Mouse (Mus musculus) kidney, embryonic 14.5 days (tissue): ENCODE data around the gene Ralgapa2. TPM values are rescaled to one million over a fixed set of nuclear protein-coding genes. Genes with fewer than 3 reads are reported as not detected.

ENCODE experiments used
- ATAC-seq: fragments of 200-750 bp; cut with Nextera tagmentation; 2 replicates; pipeline ENCODE4 v1.8.0; 2017; ENCODE audit warnings: moderate number of reproducible peaks, mild to moderate bottlenecking, moderate TSS enrichment, moderate library complexity; ENCODE audit not compliant: low FRiP score, low TSS enrichment
- H3K27ac ChIP-seq: fragments of 300-500 bp; sonication (generic); 2 replicates; pipeline ENCODE4 v1.5.1; 2014; ENCODE audit warnings: low read depth, mild to moderate bottlenecking, low read length, moderate library complexity, mixed read lengths
- H3K27me3 ChIP-seq: fragments of 300-500 bp; sonication (generic); 2 replicates; pipeline ENCODE4 v1.6.1; 2014; ENCODE audit warnings: mild to moderate bottlenecking, low read length; ENCODE audit not compliant: control insufficient read depth, insufficient read depth
- H3K36me3 ChIP-seq: fragments of 300-500 bp; sonication (generic); 2 replicates; pipeline ENCODE4 v1.6.1; 2014; ENCODE audit warnings: low read length, mixed read lengths; ENCODE audit not compliant: control insufficient read depth, insufficient read depth
- H3K4me1 ChIP-seq: fragments of 300-500 bp; sonication (generic); 2 replicates; pipeline ENCODE4 v1.6.1; 2014; ENCODE audit warnings: low read length, mixed read lengths; ENCODE audit not compliant: control insufficient read depth, insufficient read depth
- H3K4me2 ChIP-seq: fragments of 300-500 bp; sonication (generic); replicated peaks from 2 replicates; pipeline ENCODE4 v1.6.1; 2014; ENCODE audit warnings: low read depth, mild to moderate bottlenecking, low read length
- H3K4me3 ChIP-seq: fragments of 300-500 bp; sonication (generic); 2 replicates; pipeline ENCODE4 v1.5.1; 2014; ENCODE audit warnings: mild to moderate bottlenecking, low read length
- H3K9ac ChIP-seq: fragments of 300-500 bp; sonication (generic); 2 replicates; pipeline ENCODE4 v1.6.1; 2014; ENCODE audit warnings: low read depth, mild to moderate bottlenecking, low read length, moderate library complexity
- H3K9me3 ChIP-seq: fragments of 300-500 bp; sonication (generic); 2 replicates; pipeline ENCODE4 v1.6.1; 2016; ENCODE audit warnings: low read length; ENCODE audit not compliant: control insufficient read depth
- WGBS: fragments of 180-500 bp; shearing (Covaris S2); extraction: QIAGEN DNeasy Blood & Tissue Kit; methylation state at CpG from one replicate; pipeline ENCODE4 v1.1.7; 2014; 5-methylcytosine and 5-hydroxymethylcytosine counted together
- polyA plus RNA-seq: library from polyadenylated mRNA; unstranded; fragments of >200 nt; fragmentation: Nextera tagmentation; extraction: Ambion mirVana; gene quantifications from 2 replicates; pipeline ENCODE4 v1.2.1, GENCODE M21; 2014

Ralgapa2 gene
- polyA plus RNA-seq, 1 experiment from 2014 or later = 8.5 TPM

GRCm38 (mm10) chr2:146502578-146503311, 9.4 kb downstream of the Ralgapa2 start:
- no peak overlapping the region for H3K9ac ChIP-seq
- peak; percentile 62; the same call in 1 of the 2 replicates for ATAC-seq
- no peaks in the 10 kb centered on the region for H3K4me1 ChIP-seq
- 70% methylated on average over 9 of the region's 9 CpGs for WGBS
- H3K4me2 ChIP-seq = no peak overlapping the region
- H3K27ac ChIP-seq = no peak overlapping the region
- H3K4me3 ChIP-seq = no peak overlapping the region
- no peaks in the 10 kb centered on the region for H3K36me3 ChIP-seq
- no peaks in the 10 kb centered on the region for H3K9me3 ChIP-seq
- H3K27me3 ChIP-seq = no peaks in the 10 kb centered on the region

- Histone ChIP-seq H3K9ac (no peak overlapping the region), H3K9me3 (no peaks in the 10 kb centered on the region), H3K27ac (no peak overlapping the region), H3K4me2 (no peak overlapping the region), H3K27me3 (no peaks in the 10 kb centered on the region), H3K4me3 (no peak overlapping the region), H3K36me3 (no peaks in the 10 kb centered on the region), H3K4me1 (no peaks in the 10 kb centered on the region)
- 94% methylated on average over 1 of the region's 1 CpGs for WGBS
- no peak for ATAC-seq
Observed at GRCm38 (mm10) chr2:146500067-146500466, 12.1 kb downstream of the Ralgapa2 start.

- Histone ChIP-seq H3K36me3 (no peaks in the 10 kb centered on the region), H3K4me1 (no peaks in the 10 kb centered on the region), H3K27me3 (no peaks in the 10 kb centered on the region), H3K4me3 (no peak overlapping the region), H3K9ac (no peak overlapping the region), H3K9me3 (no peaks in the 10 kb centered on the region), H3K27ac (no peak overlapping the region), H3K4me2 (no peak overlapping the region)
- ATAC-seq = no peak
- WGBS = 85% methylated on average over 1 of the region's 1 CpGs
Observed at GRCm38 (mm10) chr2:146499111-146499510, 13.0 kb downstream of the Ralgapa2 start.

GRCm38 (mm10) chr2:146498298-146498697, 13.8 kb downstream of the Ralgapa2 start:
- Histone ChIP-seq H3K27me3 (no peaks in the 10 kb centered on the region), H3K9ac (no peak overlapping the region), H3K36me3 (no peaks in the 10 kb centered on the region), H3K4me3 (no peak overlapping the region), H3K4me2 (no peak overlapping the region), H3K9me3 (no peaks in the 10 kb centered on the region), H3K4me1 (no peaks in the 10 kb centered on the region), H3K27ac (no peak overlapping the region)
- 82% methylated on average over 6 of the region's 6 CpGs for WGBS
- ATAC-seq = no peak

- no peaks in the 10 kb centered on the region for H3K4me1 ChIP-seq
- no peaks in the 10 kb centered on the region for H3K9me3 ChIP-seq
- no peak for ATAC-seq
- no peak overlapping the region for H3K4me3 ChIP-seq
- no peak overlapping the region for H3K4me2 ChIP-seq
- H3K27ac ChIP-seq = no peak overlapping the region
- H3K36me3 ChIP-seq = no peaks in the 10 kb centered on the region
- no peak overlapping the region for H3K9ac ChIP-seq
- 29% methylated on average over 1 of the region's 1 CpGs for WGBS
- no peaks in the 10 kb centered on the region for H3K27me3 ChIP-seq
Observed at GRCm38 (mm10) chr2:146496995-146497394, 15.1 kb downstream of the Ralgapa2 start.

- H3K27ac ChIP-seq = no peak overlapping the region
- 90% methylated on average over 9 of the region's 9 CpGs for WGBS
- no peaks in the 10 kb centered on the region for H3K27me3 ChIP-seq
- H3K36me3 ChIP-seq = no peaks in the 10 kb centered on the region
- H3K4me2 ChIP-seq = no peak overlapping the region
- no peak for ATAC-seq
- no peaks in the 10 kb centered on the region for H3K4me1 ChIP-seq
- no peaks in the 10 kb centered on the region for H3K9me3 ChIP-seq
- no peak overlapping the region for H3K4me3 ChIP-seq
- no peak overlapping the region for H3K9ac ChIP-seq
Observed at GRCm38 (mm10) chr2:146495781-146496180, 16.4 kb downstream of the Ralgapa2 start.

GRCm38 (mm10) chr2:146493354-146493946, 18.7 kb downstream of the Ralgapa2 start:
- Histone ChIP-seq H3K9me3 (no peaks in the 10 kb centered on the region), H3K9ac (no peak overlapping the region), H3K4me3 (no peak overlapping the region), H3K27me3 (no peaks in the 10 kb centered on the region), H3K36me3 (no peaks in the 10 kb centered on the region), H3K4me1 (no peaks in the 10 kb centered on the region), H3K4me2 (no peak overlapping the region), H3K27ac (no peak overlapping the region)
- WGBS = 91% methylated on average over 1 of the region's 1 CpGs
- ATAC-seq = no peak

- no peak for ATAC-seq
- Histone ChIP-seq H3K9me3 (no peaks in the 10 kb centered on the region), H3K27me3 (no peaks in the 10 kb centered on the region), H3K4me3 (no peak overlapping the region), H3K9ac (no peak overlapping the region), H3K36me3 (no peaks in the 10 kb centered on the region), H3K4me1 (no peaks in the 10 kb centered on the region), H3K4me2 (no peak overlapping the region), H3K27ac (no peak overlapping the region)
- WGBS = 92% methylated on average over 5 of the region's 5 CpGs
Observed at GRCm38 (mm10) chr2:146491830-146492610, 20.1 kb downstream of the Ralgapa2 start.

- Histone ChIP-seq H3K9ac (no peak overlapping the region), H3K27ac (no peak overlapping the region), H3K9me3 (no peaks in the 10 kb centered on the region), H3K4me1 (no peaks in the 10 kb centered on the region), H3K36me3 (no peaks in the 10 kb centered on the region), H3K4me3 (no peak overlapping the region), H3K4me2 (no peak overlapping the region), H3K27me3 (no peaks in the 10 kb centered on the region)
- no peak for ATAC-seq
- 95% methylated on average over 1 of the region's 1 CpGs for WGBS
Observed at GRCm38 (mm10) chr2:146490926-146491325, 21.2 kb downstream of the Ralgapa2 start.
